Mouse (Mus musculus): ENCODE results near the gene Psmb10.

The Psmb10 gene

DNA sequence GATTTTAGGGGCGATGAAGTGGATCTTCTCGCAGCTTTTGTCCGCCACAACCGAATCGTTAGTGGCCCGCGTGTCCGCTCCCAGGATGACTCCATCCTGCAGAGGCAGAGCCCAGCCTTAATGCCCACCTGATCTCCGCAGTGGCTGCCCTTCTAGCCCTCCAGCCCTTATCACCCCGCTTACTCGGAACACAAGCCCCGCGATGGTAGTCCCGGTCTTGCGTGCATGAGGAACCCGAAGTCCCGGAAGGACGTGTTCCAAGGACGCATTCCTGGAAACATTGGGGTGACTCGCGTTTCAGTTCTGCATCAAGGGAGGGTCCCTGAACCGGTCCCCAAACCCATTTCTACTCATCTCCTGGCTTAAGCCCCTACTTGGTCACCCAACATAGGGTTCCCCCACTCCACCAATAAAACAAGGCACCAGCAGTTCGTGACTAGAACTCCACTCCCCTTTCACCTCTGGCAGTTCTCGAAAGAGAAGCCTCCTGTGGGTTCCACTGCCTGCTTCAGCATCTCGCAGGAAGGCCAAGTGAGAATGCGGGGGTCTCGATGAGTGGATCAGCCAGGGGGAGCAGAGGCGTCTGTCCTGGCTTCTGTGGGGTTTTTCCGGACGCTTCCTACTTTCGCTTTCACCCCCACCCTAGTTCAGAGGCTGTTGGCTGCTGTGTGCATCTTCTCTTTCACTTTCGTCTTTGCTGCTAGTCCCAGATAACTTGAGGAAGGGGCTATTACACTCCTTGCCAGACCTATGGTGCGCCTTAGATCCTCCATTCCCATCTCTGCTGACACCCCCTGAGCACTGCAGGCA lies 543 bp downstream of the Psmb10 start:
- no peak for DNase-seq (ENCODE audit: low spot score)

DNA sequence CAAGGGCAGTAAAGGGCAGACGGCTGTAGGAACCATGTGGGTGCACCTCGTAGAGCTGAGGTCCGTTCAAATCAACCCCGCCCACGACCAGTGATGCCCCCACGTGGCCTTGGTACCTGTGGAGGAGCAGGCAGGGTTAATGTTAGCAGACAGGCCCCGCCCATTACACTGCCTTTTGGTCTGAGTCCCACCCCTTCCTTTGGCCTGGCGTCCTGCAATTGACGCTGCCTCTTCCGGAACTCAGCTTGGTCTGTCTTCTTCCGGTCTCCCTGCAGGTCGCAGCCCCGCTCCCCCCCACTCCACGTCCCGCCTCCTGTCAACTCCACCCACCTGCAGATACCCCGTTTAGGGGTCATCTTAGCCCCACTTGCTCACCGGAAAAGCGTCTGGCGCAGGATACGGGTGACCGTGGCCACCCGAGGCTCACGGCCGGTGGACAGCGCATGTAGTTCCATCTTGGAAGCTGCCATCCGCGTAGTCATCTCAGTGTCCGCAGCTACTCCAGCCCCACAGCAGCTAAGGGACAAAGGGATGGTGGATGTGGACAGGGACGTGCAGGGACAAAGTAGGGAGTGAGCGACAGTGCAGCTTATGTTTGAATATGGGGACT lies 1.3 kb downstream of the Psmb10 start:
- peak; percentile 68 for DNase-seq (ENCODE audit: low spot score)

DNA sequence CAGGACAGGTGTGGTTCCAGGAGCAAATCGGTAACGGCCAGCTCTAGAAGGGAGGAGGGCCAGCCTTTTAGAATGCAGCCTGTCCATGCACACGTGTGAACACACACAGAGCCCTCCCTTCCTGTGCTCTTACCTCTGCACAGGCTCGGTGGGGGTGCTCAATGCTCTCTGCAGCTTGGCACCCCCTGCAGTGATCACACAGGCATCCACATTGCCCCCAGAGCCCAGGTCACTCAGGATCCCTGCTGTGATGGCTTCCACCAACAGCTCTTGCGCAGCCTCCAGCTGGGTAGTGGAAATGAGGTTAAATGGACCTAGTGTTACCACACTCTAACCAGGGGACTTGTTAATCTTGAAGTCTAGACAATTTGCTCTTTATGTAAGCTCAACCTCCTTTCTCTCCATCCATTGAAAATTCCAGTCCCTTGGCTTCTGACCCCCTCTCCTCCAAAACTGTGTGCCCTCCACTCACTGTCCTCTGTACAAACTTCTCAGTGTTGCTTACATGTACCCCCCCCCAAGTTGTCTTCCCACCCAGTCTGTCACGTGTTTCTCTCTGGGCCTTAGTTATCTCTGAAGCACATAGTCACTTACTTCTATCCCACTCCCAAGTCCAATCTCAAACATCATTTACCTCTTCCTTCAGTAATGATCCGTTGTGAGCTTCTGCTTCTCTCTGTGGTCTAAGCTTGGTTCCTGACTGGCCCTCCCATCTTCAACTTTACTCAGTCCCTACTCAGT lies 2.2 kb downstream of the Psmb10 start:
- DNase-seq (ENCODE audit: low spot score) = no peak

DNA sequence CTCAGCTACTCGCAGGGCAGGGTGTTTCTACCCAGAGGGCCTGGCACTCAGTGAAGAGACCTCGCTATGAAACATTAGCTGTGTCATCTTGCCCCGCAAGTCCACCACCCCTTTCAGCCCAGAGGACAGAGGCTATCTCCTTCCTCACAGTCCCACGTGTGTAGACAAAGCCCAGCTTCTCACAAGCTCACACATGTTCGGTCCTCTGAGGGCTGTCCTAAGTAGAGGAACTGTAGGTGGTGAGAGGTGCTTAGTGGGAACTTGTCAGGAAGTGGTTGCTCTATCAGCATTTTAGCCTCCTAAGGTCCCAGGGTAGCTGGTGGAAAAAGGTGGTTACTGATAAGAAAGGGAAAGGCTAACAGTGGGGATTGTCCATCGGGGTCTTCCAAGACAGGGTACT lies 3.1 kb downstream of the Psmb10 start:
- DNase-seq (ENCODE audit: low spot score) = no peak

DNA sequence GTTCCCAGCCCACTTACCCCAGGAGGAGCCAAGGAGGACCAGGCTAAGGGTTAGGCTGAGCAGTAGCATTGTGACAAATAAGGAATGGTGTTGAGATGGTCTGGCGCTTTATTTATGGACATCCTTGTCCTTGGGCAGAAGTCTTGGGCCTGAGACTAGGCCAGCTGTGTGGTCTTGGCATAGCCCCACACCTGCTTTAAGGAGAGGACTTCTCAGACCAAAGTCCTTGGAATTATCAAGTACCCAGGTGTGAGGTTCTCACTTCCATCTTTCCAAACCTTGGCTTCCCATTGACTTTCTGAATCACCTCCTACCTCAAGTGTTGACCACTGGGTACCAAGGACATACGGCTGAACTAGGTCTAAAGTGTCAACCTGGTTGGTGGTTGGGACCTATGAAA lies 4.5 kb downstream of the Psmb10 start, which contains the start of gene Ctrl:
TSS of gene Ctrl (minus strand) at position 101 of the 400 bp plus-strand sequence.
- DNase-seq (ENCODE audit: low spot score) = no peak

DNA sequence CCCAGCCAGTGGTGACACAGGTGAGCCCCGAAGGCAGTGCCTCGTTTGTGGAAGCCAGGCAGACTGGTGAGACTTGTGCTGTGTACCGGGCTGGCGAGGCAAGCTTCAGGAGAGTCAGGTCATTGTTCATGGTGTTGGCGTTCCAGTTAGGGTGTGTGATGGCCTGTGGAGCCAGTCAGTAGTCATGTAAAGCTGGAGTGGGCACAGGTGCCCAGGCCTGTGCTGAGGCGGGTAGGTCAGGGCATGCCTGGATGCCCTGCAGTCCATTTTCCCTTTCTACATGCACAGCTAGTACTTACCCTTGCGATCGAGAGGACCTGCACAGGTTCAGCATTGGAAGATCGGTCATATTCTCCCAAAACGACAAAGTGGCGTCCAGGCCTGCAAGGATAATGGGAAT lies 5.7 kb downstream of the Psmb10 start:
- DNase-seq (ENCODE audit: low spot score) = no peak

DNA sequence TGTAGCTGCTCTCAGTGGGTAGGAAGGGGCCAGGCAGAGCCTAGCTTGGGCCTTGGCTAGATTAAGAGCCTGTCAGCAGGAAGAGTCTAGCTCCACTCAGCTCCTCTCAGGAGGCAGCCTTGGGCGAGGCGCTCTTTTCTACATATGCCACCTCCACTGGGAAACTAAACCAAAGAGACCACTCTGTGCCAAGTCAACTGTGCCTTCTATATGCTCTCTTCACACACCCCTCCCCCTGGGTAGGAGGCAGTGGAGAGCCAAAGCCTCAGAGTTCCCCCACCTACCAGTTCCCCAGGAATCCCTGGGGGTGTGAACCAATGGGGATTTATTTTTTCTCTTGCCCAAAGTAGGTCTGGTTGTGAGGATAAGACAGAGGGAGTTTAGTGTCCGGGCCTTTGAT lies 7.0 kb downstream of the Psmb10 start:
- no peak for DNase-seq (ENCODE audit: low spot score)

DNA sequence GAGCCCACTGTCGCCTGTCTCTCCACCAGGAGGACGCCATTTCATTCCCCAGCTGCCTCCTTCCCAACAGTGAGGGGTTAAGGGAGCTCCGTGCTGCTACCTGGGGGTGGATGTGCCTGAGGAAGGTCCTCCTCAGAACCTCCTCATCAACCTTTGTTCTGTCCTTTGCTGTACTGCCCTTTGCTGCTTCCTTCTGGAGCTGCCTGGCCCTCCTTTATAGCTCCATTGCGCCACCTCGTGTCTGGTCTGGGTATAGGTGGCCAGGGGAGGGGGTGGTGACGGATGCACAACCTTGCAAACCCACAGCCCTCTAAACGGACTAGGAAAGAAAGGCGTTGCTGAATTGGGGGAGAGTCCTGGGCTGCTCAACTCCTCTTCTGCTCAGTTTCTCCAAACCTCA lies 7.6 kb downstream of the Psmb10 start:
- DNase-seq (ENCODE audit: low spot score) = peak; percentile 53

DNA sequence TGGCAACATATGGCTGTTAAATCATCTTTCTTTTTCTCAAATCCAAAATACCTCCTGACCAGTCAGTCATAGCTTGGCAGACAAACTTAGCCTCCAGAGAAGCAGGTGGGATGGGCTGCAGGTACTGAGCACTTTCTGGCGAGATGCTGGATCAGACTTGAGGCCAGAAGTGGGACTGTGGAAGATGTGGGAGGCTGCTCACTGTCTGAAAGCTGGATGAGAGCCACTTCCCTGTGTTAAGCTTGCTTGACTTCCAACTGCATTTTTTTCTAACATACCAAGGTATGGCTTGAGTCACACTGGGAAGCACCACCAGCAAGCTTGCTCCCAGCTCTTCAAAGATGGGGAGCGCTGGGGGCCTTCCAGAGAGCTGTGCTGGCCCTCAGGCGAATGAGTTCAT lies 13.1 kb downstream of the Psmb10 start:
- no peak for DNase-seq (ENCODE audit: low spot score)

DNA sequence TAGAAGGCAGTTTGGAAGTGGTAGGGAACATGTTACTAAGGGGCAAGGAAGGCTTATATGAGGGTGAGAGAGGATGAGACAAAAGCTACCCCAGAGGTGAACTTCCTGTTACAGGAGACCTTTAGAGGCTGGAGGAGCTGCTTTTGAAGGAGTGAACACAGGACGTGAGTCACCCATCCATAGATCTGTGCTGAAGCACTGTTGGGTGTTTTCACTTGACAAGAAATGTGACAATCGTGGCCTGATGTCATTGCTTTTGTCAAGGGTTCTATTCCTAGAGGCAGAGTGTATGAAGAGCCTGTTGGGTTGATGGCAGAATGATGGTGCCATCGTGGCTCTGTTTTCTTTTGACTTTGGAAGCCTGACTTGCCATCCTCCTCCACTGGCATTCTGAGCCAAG lies 18.9 kb downstream of the Psmb10 start:
- no peak for DNase-seq (ENCODE audit: low spot score)

DNA sequence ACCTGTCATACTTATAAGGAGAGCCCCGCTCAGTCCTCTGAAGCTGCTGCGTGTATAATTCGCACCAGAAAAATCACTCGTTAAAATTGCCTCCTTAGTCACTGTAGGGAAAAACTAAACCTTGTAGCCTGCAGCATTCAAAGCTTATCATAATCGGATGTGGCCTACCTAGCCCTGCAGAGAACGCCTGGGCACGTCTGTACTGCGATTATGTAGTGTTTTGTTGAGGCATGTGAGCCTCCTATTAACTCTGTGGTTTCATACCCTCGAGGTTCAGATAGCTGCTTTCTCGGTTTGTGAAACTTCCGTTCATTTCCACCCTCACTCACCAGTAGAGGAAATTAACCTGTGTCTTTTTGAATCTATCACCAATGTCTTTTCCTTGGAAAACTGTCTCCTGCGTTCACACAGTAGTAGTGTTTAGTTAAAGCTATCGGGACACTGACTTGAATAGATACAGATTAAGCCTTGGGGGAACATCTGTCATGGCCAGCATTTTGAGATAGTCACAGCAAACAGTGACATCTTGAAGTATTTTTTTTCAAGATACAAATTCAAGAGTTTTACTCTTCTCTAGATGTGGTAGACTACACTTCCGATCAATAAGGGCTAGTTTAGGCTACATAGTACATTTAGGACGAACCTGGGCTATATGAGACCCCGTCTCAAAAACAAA lies 37.2 kb downstream of the Psmb10 start:
- DNase-seq (ENCODE audit: low spot score) = no peak

DNA sequence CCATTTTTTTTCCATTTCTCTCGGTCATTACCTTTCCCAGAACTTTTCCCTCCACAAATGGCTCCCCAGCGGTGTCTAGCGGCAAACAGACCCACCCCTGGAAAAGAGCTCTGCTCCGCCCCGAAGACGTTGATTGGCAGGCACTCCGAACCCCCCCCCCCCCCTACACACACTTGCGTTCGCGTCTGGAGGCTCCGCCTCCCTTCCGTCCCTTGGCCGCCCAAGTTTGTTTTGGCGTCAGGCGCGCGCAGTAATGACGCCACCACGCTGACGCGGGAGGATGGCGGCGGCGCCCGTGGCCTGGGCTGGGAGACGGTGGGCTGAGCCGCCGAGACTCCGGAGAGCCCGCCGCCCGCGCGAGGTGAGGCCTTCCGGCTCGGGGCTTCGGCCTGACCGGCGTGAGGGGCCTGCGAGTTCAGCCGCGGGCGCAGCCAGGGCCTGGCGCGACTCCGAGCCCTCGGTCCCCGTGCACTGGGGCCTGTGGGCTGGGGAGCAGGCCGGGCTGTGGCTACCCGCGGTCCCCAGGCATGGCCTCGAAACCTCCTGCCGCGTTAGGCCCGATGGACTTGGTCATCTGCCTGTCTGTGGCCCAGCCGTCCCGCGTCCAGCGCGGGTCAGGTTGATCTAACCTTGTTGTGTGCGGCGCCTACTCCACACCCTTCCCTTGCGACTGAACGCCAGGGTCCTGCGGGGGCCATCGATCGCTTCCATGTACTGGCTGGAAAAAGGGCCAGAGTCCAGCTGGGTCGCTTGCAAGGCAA lies 37.9 kb downstream of the Psmb10 start, which contains the start of gene Pskh1:
TSS of gene Pskh1 (plus strand) at position 262 of the 761 bp plus-strand sequence.
- DNase-seq (ENCODE audit: low spot score) = peak; percentile 57

DNA sequence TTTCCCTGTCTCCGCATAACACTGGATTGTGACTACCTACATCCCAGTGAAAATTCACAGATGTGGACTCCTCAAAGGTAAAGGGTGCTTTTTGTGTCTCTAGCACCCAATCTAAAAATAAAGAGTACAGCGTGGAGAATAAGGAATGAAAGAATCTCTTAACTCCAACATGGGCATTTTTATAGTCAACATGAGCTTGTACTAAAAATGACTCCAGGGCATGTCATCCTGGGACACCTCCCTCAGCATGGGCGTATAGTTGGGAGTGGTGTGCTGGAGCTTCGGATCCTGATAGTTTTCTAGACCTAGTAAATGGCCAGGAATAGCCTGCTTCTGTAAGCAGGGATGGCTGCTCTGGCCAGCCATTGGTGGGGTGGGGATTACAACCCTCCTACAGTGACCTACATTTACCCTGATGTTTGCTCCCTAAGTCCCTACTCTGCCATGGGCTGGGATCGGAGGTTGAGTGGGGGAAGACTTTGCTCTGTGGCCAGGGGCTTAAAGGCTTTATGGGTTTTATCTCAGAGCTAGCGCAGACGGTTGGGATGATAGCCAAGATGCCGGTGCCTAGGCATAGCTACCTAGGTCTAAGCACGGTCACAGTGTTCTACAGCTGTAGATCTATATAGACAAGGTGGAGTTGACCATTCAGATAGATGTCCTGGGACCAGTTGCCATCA lies 40.3 kb downstream of the Psmb10 start:
- no peak for DNase-seq (ENCODE audit: low spot score)

DNA sequence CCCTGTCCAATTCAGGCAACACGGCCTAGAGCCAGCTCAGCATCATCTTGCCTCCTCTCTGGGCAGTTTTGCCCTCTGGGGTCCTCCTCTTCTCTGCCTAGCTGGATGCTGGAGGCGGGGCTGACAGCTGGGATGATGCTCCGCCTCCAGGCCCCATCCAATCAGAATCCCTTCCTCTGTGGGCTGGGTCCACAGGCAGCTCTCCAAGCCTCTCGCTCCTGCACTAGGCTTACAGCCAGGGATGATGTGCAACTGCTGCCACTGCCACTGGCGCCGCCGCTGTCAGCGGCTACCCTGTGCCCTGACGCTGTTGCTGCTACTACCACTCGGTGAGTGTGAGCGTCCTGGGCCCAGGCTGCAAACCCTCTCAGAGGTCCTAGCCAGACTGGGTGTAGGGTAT lies 44.9 kb downstream of the Psmb10 start, which contains the start of gene Nrn1l:
TSS of gene Nrn1l (plus strand) at position 229 of the 400 bp plus-strand sequence.
- peak; percentile 40 for DNase-seq (ENCODE audit: low spot score)

DNA sequence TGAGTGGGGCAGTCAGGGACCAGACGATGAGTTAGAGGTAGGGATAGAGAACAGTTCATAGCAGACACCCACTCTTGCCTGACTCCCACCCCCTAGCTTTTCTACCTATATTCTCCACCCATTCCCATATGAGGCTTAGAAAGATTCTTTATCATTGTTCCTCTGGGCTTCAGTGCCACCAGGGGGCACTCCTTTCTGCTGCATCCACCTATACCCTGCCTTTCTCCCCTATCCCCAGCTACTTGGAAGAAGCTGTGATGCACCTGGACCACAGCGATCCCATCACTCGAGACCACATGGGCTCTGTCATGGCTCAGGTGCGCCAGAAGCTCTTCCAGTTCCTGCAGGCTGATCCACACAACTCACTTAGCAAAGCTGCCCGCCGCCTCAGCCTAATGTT lies 45.8 kb downstream of the Psmb10 start:
- DNase-seq (ENCODE audit: low spot score) = no peak

DNA sequence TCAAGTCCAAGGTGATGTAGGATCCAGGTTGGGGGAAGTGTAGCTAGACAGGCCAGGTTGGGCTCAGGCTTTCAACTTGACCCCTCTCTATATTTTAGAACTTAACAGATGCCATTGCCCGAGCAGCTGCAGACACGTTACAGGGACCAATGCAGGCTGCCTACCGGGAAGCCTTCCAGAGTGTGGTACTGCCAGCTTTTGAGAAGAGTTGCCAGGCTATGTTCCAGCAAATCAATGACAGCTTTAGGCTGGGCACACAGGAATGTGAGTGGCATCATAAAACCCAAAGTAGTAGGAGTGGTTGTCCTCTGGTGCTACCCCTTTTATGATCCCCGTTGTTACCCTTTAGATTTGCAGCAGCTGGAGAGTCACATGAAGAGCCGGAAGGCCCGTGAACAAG lies 47.4 kb downstream of the Psmb10 start:
- DNase-seq (ENCODE audit: low spot score) = peak; percentile 66

DNA sequence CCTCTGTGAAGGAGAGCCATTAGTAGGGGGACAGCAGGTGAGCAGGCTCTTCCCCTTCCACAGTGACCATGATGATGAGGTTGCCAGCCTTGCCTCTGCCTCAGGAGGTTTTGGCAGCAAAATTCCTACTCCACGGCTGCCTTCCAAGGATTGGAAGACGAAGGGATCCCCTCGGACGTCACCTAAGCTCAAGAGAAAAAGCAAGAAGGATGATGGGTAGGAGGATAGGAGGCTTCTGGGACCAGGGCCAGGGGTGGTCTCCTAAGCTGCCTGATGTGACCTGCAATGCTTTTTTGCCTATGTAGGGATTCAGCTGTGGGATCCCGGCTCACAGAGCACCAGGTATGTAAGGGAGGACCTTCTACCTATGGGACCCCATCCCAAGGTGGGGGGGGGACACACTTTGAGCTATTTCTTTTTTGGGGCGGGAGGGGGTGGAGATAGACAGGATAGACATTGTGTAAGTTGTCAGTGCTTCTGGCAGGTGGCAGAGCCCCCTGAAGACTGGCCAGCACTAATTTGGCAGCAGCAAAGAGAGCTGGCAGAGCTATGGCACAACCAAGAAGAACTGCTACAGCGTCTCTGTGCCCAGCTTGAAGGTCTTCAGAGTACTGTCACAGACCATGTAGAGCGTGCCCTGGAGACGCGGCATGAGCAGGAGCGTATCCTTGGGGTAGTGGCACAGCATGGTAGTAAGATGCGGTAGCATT lies 48.3 kb downstream of the Psmb10 start:
- DNase-seq (ENCODE audit: low spot score) = no peak

Data from layer of hippocampus, adult 9-10 months (tissue).